Mouse (Mus musculus): ENCODE results near the gene Il6st. TPM values are rescaled to one million over a fixed set of nuclear protein-coding genes. Genes with fewer than 3 reads are reported as not detected.

Il6st gene
- polyA plus RNA-seq, 1 experiment from 2014 or later, result 20.2 TPM

- no peaks in the 10 kb centered on the region for H3K27me3 ChIP-seq (ENCODE audit: control insufficient read depth, insufficient read depth, low read length)
- no peak for ATAC-seq (ENCODE audit: insufficient number of reproducible peaks, low FRiP score, low TSS enrichment, low read depth)
- no peaks in the 10 kb centered on the region for H3K9me3 ChIP-seq (ENCODE audit: control insufficient read depth, low read length)
- H3K9ac ChIP-seq (ENCODE audit: low read length), result no peak overlapping the region
- WGBS, result 91% methylated on average over 9 of the region's 9 CpGs
- H3K4me1 ChIP-seq (ENCODE audit: control insufficient read depth, insufficient read depth, low read length), result no peaks in the 10 kb centered on the region
- DNase-seq (ENCODE audit: low spot score), result no peak
- H3K4me3 ChIP-seq (ENCODE audit: low read depth, low read length), result no peak overlapping the region
- no peak overlapping the region for H3K4me2 ChIP-seq (ENCODE audit: low read depth, severe bottlenecking)
- H3K36me3 ChIP-seq (ENCODE audit: control insufficient read depth, insufficient read depth, low read length), result peaks cover 6% of the 10 kb centered on the region; the same call in 1 of the 2 replicates
- no peak overlapping the region for H3K27ac ChIP-seq (replicated peaks; ENCODE audit: low read depth, low read length)
Measured at GRCm38 (mm10) chr13:112500466-112500865, 36.6 kb downstream of the Il6st start.

DNA sequence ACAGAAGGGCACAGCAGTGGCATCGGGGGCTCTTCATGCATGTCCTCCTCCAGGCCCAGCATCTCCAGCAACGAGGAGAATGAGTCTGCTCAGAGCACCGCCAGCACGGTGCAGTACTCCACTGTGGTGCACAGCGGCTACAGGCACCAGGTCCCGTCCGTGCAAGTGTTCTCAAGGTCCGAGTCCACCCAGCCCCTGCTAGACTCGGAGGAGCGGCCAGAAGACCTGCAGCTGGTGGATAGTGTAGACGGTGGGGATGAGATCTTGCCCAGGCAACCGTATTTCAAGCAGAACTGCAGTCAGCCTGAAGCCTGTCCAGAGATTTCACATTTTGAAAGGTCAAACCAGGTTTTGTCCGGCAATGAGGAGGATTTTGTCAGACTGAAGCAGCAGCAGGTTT, 40.0 kb downstream of the Il6st start:
- no peak overlapping the region for H3K9ac ChIP-seq (ENCODE audit: low read length)
- no peaks in the 10 kb centered on the region for H3K9me3 ChIP-seq (ENCODE audit: control insufficient read depth, low read length)
- no peak overlapping the region for H3K4me3 ChIP-seq (ENCODE audit: low read depth, low read length)
- 95% methylated on average over 13 of the region's 13 CpGs for WGBS
- no peaks in the 10 kb centered on the region for H3K4me1 ChIP-seq (ENCODE audit: control insufficient read depth, insufficient read depth, low read length)
- H3K4me2 ChIP-seq (ENCODE audit: low read depth, severe bottlenecking), result no peak overlapping the region
- peaks cover 6% of the 10 kb centered on the region; the same call in 1 of the 2 replicates for H3K36me3 ChIP-seq (ENCODE audit: control insufficient read depth, insufficient read depth, low read length)
- no peak for DNase-seq (ENCODE audit: low spot score)
- no peak for ATAC-seq (ENCODE audit: insufficient number of reproducible peaks, low FRiP score, low TSS enrichment, low read depth)
- H3K27me3 ChIP-seq (ENCODE audit: control insufficient read depth, insufficient read depth, low read length), result no peaks in the 10 kb centered on the region
- no peak overlapping the region for H3K27ac ChIP-seq (replicated peaks; ENCODE audit: low read depth, low read length)

- no peak overlapping the region for H3K9ac ChIP-seq (ENCODE audit: low read length)
- ATAC-seq (ENCODE audit: insufficient number of reproducible peaks, low FRiP score, low TSS enrichment, low read depth) (no peak), DNase-seq (ENCODE audit: low spot score) (no peak)
- H3K4me1 ChIP-seq (ENCODE audit: control insufficient read depth, insufficient read depth, low read length), result no peaks in the 10 kb centered on the region
- H3K9me3 ChIP-seq (ENCODE audit: control insufficient read depth, low read length), result no peaks in the 10 kb centered on the region
- WGBS, result 91% methylated on average over 6 of the region's 6 CpGs
- no peak overlapping the region for H3K4me2 ChIP-seq (ENCODE audit: low read depth, severe bottlenecking)
- peaks cover 2% of the 10 kb centered on the region; the same call in 1 of the 2 replicates for H3K36me3 ChIP-seq (ENCODE audit: control insufficient read depth, insufficient read depth, low read length)
- H3K4me3 ChIP-seq (ENCODE audit: low read depth, low read length), result no peak overlapping the region
- no peak overlapping the region for H3K27ac ChIP-seq (replicated peaks; ENCODE audit: low read depth, low read length)
- no peaks in the 10 kb centered on the region for H3K27me3 ChIP-seq (ENCODE audit: control insufficient read depth, insufficient read depth, low read length)
Measured at GRCm38 (mm10) chr13:112505436-112505835, 41.6 kb downstream of the Il6st start.

- Histone ChIP-seq H3K4me3 (ENCODE audit: low read depth, low read length) (no peak overlapping the region), H3K4me2 (ENCODE audit: low read depth, severe bottlenecking) (no peak overlapping the region), H3K36me3 (ENCODE audit: control insufficient read depth, insufficient read depth, low read length) (no peaks in the 10 kb centered on the region; the same call in 1 of the 2 replicates), H3K4me1 (ENCODE audit: control insufficient read depth, insufficient read depth, low read length) (no peaks in the 10 kb centered on the region), H3K27me3 (ENCODE audit: control insufficient read depth, insufficient read depth, low read length) (no peaks in the 10 kb centered on the region), H3K9ac (ENCODE audit: low read length) (no peak overlapping the region), H3K27ac (replicated peaks; ENCODE audit: low read depth, low read length) (no peak overlapping the region), H3K9me3 (ENCODE audit: control insufficient read depth, low read length) (no peaks in the 10 kb centered on the region)
- WGBS, result 83% methylated on average over 13 of the region's 13 CpGs
- DNase-seq (ENCODE audit: low spot score), result no peak
- no peak for ATAC-seq (ENCODE audit: insufficient number of reproducible peaks, low FRiP score, low TSS enrichment, low read depth)
Measured at GRCm38 (mm10) chr13:112506766-112507165, 42.9 kb downstream of the Il6st start.

DNA sequence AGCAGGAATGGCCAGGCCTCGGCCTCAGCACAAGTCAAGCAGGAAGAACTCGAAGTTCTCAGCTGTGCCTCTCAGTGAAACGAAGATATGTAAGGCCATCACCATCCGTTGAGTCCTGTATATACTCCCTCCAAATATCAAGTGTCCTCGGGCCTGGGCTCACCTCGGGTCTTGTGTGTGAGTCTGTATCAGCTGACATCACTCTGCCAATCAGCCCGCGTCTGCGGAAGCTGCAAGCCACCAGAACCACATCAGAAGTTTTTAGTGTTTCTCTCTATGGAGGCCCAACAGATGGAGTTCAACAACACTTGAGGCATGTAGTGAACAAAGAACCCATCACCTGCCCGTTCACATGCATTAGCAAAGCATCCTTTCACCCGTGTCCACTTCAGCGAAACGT, 43.8 kb downstream of the Il6st start:
- no peak overlapping the region for H3K4me2 ChIP-seq (ENCODE audit: low read depth, severe bottlenecking)
- H3K4me1 ChIP-seq (ENCODE audit: control insufficient read depth, insufficient read depth, low read length), result no peaks in the 10 kb centered on the region
- H3K27ac ChIP-seq (replicated peaks; ENCODE audit: low read depth, low read length), result no peak overlapping the region
- H3K27me3 ChIP-seq (ENCODE audit: control insufficient read depth, insufficient read depth, low read length), result no peaks in the 10 kb centered on the region
- H3K9me3 ChIP-seq (ENCODE audit: control insufficient read depth, low read length), result no peaks in the 10 kb centered on the region
- H3K9ac ChIP-seq (ENCODE audit: low read length), result no peak overlapping the region
- WGBS, result 88% methylated on average over 13 of the region's 13 CpGs
- no peak overlapping the region for H3K4me3 ChIP-seq (ENCODE audit: low read depth, low read length)
- H3K36me3 ChIP-seq (ENCODE audit: control insufficient read depth, insufficient read depth, low read length), result no peaks in the 10 kb centered on the region; the same call in 1 of the 2 replicates
- ATAC-seq (ENCODE audit: insufficient number of reproducible peaks, low FRiP score, low TSS enrichment, low read depth), result no peak
- no peak for DNase-seq (ENCODE audit: low spot score)

- Histone ChIP-seq H3K27ac (replicated peaks; ENCODE audit: low read depth, low read length) (no peak overlapping the region), H3K4me2 (ENCODE audit: low read depth, severe bottlenecking) (no peak overlapping the region), H3K9me3 (ENCODE audit: control insufficient read depth, low read length) (no peaks in the 10 kb centered on the region), H3K27me3 (ENCODE audit: control insufficient read depth, insufficient read depth, low read length) (no peaks in the 10 kb centered on the region), H3K4me3 (ENCODE audit: low read depth, low read length) (no peak overlapping the region), H3K9ac (ENCODE audit: low read length) (no peak overlapping the region), H3K4me1 (ENCODE audit: control insufficient read depth, insufficient read depth, low read length) (no peaks in the 10 kb centered on the region), H3K36me3 (ENCODE audit: control insufficient read depth, insufficient read depth, low read length) (no peaks in the 10 kb centered on the region; the same call in 1 of the 2 replicates)
- 86% methylated on average over 5 of the region's 5 CpGs for WGBS
- no peak for DNase-seq (ENCODE audit: low spot score)
- no peak for ATAC-seq (ENCODE audit: insufficient number of reproducible peaks, low FRiP score, low TSS enrichment, low read depth)
Measured at GRCm38 (mm10) chr13:112508487-112508886, 44.6 kb downstream of the Il6st start.

GRCm38 (mm10) chr13:112509465-112509864, 45.6 kb downstream of the Il6st start:
- H3K9ac ChIP-seq (ENCODE audit: low read length), result no peak overlapping the region
- peak; percentile 81 for DNase-seq (ENCODE audit: low spot score)
- no peak overlapping the region for H3K27ac ChIP-seq (replicated peaks; ENCODE audit: low read depth, low read length)
- H3K4me3 ChIP-seq (ENCODE audit: low read depth, low read length), result no peak overlapping the region
- no peaks in the 10 kb centered on the region for H3K9me3 ChIP-seq (ENCODE audit: control insufficient read depth, low read length)
- H3K36me3 ChIP-seq (ENCODE audit: control insufficient read depth, insufficient read depth, low read length), result no peaks in the 10 kb centered on the region; the same call in 1 of the 2 replicates
- WGBS, result 26% methylated on average over 4 of the region's 4 CpGs
- no peaks in the 10 kb centered on the region for H3K27me3 ChIP-seq (ENCODE audit: control insufficient read depth, insufficient read depth, low read length)
- no peaks in the 10 kb centered on the region for H3K4me1 ChIP-seq (ENCODE audit: control insufficient read depth, insufficient read depth, low read length)
- ATAC-seq (ENCODE audit: insufficient number of reproducible peaks, low FRiP score, low TSS enrichment, low read depth), result peak; percentile 60; the same call in 1 of the 2 replicates
- no peak overlapping the region for H3K4me2 ChIP-seq (ENCODE audit: low read depth, severe bottlenecking)

DNA sequence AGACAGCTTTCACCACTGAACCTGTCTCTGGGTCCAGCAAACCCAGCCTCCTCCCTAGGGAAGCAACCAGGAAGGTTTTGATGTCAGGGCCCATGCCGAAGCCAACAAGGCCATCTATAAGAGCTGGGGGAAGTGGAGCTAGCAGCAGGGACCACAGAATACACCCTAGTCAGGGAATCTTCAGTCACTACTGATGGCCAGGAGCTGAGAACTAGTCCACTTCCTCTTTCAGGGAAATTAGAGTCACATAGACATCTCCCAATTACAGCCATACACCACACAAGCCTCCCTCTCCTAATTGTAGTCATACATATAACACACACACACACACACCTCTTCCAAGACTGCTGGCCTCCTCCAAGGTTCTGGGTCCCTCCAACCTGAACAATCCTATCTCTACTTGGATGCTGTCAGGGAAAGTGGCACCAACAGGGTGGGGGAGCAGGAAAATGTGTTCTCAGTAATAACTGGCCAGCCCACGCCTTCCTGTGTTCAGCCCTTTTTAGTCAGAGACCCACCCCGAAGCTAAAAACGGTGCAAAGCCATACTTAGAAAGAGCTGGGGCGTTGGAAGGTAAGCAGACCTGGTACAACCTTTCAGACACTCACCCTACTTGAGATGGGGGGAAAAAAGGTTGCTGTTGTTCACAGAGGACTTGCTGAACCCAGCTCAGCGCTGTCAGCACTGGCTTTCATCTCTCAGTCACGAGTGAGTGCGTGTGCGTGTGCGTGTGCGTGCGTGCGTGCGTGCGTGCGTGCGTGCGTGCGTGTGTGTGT, 46.8 kb downstream of the Il6st start:
- no peak for DNase-seq (ENCODE audit: low spot score)
- WGBS, result 93% methylated on average over 19 of the region's 19 CpGs
- ATAC-seq (ENCODE audit: insufficient number of reproducible peaks, low FRiP score, low TSS enrichment, low read depth), result no peak
- Histone ChIP-seq H3K27me3 (ENCODE audit: control insufficient read depth, insufficient read depth, low read length) (no peaks in the 10 kb centered on the region), H3K4me1 (ENCODE audit: control insufficient read depth, insufficient read depth, low read length) (no peaks in the 10 kb centered on the region), H3K9ac (ENCODE audit: low read length) (0 out of 2 replicates have a peak overlapping the region, but pooled peaks have one; percentile 2), H3K36me3 (ENCODE audit: control insufficient read depth, insufficient read depth, low read length) (no peaks in the 10 kb centered on the region), H3K9me3 (ENCODE audit: control insufficient read depth, low read length) (no peaks in the 10 kb centered on the region), H3K4me2 (ENCODE audit: low read depth, severe bottlenecking) (no peak overlapping the region), H3K27ac (replicated peaks; ENCODE audit: low read depth, low read length) (no peak overlapping the region), H3K4me3 (ENCODE audit: low read depth, low read length) (no peak overlapping the region)
